Mouse (Mus musculus) liver, embryonic 14.5 days (tissue): ENCODE results near the gene Nek9. TPM values are rescaled to one million over a fixed set of nuclear protein-coding genes. Genes with fewer than 3 reads are reported as not detected.
A peak's percentile ranks its signal among the peaks of the same experiment; 100 is the strongest.

ENCODE experiments used
- ATAC-seq: fragments of 200-750 bp; cut with Nextera tagmentation; 2 replicates; pipeline ENCODE4 v1.8.0; 2017; ENCODE audit warnings: moderate number of reproducible peaks, mild to moderate bottlenecking, moderate library complexity; ENCODE audit not compliant: insufficient read depth
- DNase-seq, 3 experiments: peaks; one replicate each; pipeline ENCODE4 v3.0.0-alpha.2; 2012 to 2013; ENCODE audit warnings: low read depth in 3 of 3, low spot score in 3 of 3
- H3K27ac ChIP-seq: fragments of 300-500 bp; sonication (generic); 2 replicates; pipeline ENCODE4 v1.5.1; 2014; ENCODE audit warnings: moderate library complexity, mild to moderate bottlenecking, control low read depth, inconsistent platforms
- H3K27me3 ChIP-seq: fragments of 300-500 bp; sonication (generic); 2 replicates; pipeline ENCODE4 v1.6.1; 2014; ENCODE audit warnings: mild to moderate bottlenecking, low read length, moderate library complexity; ENCODE audit not compliant: control insufficient read depth, insufficient read depth
- H3K36me3 ChIP-seq: fragments of 300-500 bp; sonication (generic); replicated peaks from 2 replicates; pipeline ENCODE4 v1.6.1; 2014; ENCODE audit warnings: low read depth; ENCODE audit not compliant: control insufficient read depth, insufficient read depth
- H3K4me1 ChIP-seq, 2 experiments: fragments of 200-500 bp in 1 of 2; fragments of 300-500 bp in 1 of 2; sonication (generic) in 1 of 2; replicated peaks; 2 replicates each; pipeline ENCODE4 v1.6.1; 2012 to 2014; ENCODE audit warnings: antibody characterized with exemption in 1 of 2, inconsistent platforms in 1 of 2, low read length in 1 of 2; ENCODE audit not compliant: control insufficient read depth in 2 of 2, insufficient read depth in 2 of 2
- H3K4me2 ChIP-seq: fragments of 300-500 bp; sonication (generic); 2 replicates; pipeline ENCODE4 v1.6.1; 2014; ENCODE audit warnings: low read depth, mild to moderate bottlenecking, control low read depth, moderate library complexity
- H3K4me3 ChIP-seq, 2 experiments: fragments of 200-500 bp in 1 of 2; fragments of 300-500 bp in 1 of 2; sonication (generic) in 1 of 2; 2 replicates each; pipeline ENCODE4 v1.5.1; 2012 to 2014; ENCODE audit warnings: low read depth in 2 of 2, low read length in 2 of 2, mild to moderate bottlenecking in 2 of 2, control low read depth in 1 of 2, inconsistent platforms in 1 of 2, moderate library complexity in 1 of 2; ENCODE audit not compliant: insufficient read depth in 1 of 2
- H3K9ac ChIP-seq: fragments of 300-500 bp; sonication (generic); replicated peaks from 2 replicates; pipeline ENCODE4 v1.6.1; 2014; ENCODE audit warnings: mild to moderate bottlenecking, control low read depth, moderate library complexity
- H3K9me3 ChIP-seq: fragments of 300-500 bp; sonication (generic); 2 replicates; pipeline ENCODE4 v1.6.1; 2016; ENCODE audit warnings: low read length, mixed read lengths; ENCODE audit not compliant: control insufficient read depth
- CTCF ChIP-seq: IDR thresholded peaks from 2 replicates; pipeline ENCODE4 v1.5.1; 2016; ENCODE audit warnings: antibody characterized with exemption, low read depth, control low read depth
- EP300 ChIP-seq: IDR thresholded peaks from 2 replicates; pipeline ENCODE4 v1.6.1; 2016; ENCODE audit warnings: antibody characterized with exemption, low read depth
- WGBS: fragments of 180-500 bp; shearing (Covaris S2); extraction: QIAGEN DNeasy Blood & Tissue Kit; methylation state at CpG from one replicate; pipeline ENCODE4 v1.1.7; 2014; ENCODE audit not compliant: insufficient replicate concordance; 5-methylcytosine and 5-hydroxymethylcytosine counted together
- polyA plus RNA-seq, 2 experiments: library from polyadenylated mRNA; depleted of rRNA in 1 of 2; stranded (reverse) in 1 of 2; unstranded in 1 of 2; fragments of >200 nt; fragmentation: Nextera tagmentation in 1 of 2; extraction: Ambion mirVana in 1 of 2; gene quantifications; 2 replicates each; pipeline versions ENCODE4 v1.2.1 to v1.2.3; 2012 to 2014

Gene Nek9
- polyA plus RNA-seq (2012; rRNA removed) (6.6 and 8.8 TPM in 2 replicates), polyA plus RNA-seq (2014; fragmentation: Nextera tagmentation; extraction: Ambion mirVana) (4.1 and 4.4 TPM in 2 replicates)

- no peaks in the 10 kb centered on the region for H3K9me3 ChIP-seq
- TF ChIP-seq CTCF, result no peak
- TF ChIP-seq EP300, result no peak
- H3K9ac ChIP-seq, result peak within 1 kb of the TSS; percentile 80
- peak within 1 kb of the TSS; percentile 85 to 88 for H3K4me3 ChIP-seq
- peak within 1 kb of the TSS; percentile 57 for H3K27ac ChIP-seq
- peaks cover 8% of the 10 kb centered on the region for H3K36me3 ChIP-seq
- under 1% methylated on average over 36 of the region's 36 CpGs for WGBS
- ATAC-seq (peak; percentile 85), DNase-seq (peak; percentile 85 to 87 (median 85))
- H3K27me3 ChIP-seq, result no peaks in the 10 kb centered on the region
- peaks cover 15 to 20% of the 10 kb centered on the region in 2 experiments for H3K4me1 ChIP-seq
- H3K4me2 ChIP-seq, result peak within 1 kb of the TSS; percentile 86
These were observed at the start of gene Nek9 for GRCm38 (mm10) chr12:85339243-85339729. Nek9 (minus strand) TSS chr12:85339362.

GRCm38 (mm10) chr12:85385995-85386375 is 46.8 kb upstream of the Nek9 start:
- H3K36me3 ChIP-seq, result no peaks in the 10 kb centered on the region
- no peak overlapping the region for H3K4me2 ChIP-seq
- ATAC-seq (no peak), DNase-seq (no peak)
- TF ChIP-seq EP300 (no peak), CTCF (no peak)
- no peaks in the 10 kb centered on the region for H3K9me3 ChIP-seq
- H3K4me3 ChIP-seq, result no peak overlapping the region
- WGBS, result 47% methylated on average over 5 of the region's 5 CpGs
- no peak overlapping the region for H3K27ac ChIP-seq
- H3K9ac ChIP-seq, result no peak overlapping the region
- no peaks in the 10 kb centered on the region; the same call in none of the 2 replicates for H3K27me3 ChIP-seq
- peaks cover 14 to 24% of the 10 kb centered on the region in 2 experiments for H3K4me1 ChIP-seq

GRCm38 (mm10) chr12:85385329-85385994 is 46.3 kb upstream of the Nek9 start:
- H3K4me1 ChIP-seq, result peaks cover 14 to 24% of the 10 kb centered on the region in 2 experiments
- 26% methylated on average over 10 of the region's 10 CpGs for WGBS
- H3K27ac ChIP-seq, result no peak overlapping the region
- H3K4me2 ChIP-seq, result no peak overlapping the region
- no peaks in the 10 kb centered on the region; the same call in none of the 2 replicates for H3K27me3 ChIP-seq
- DNase-seq (no peak), ATAC-seq (no peak)
- H3K36me3 ChIP-seq, result no peaks in the 10 kb centered on the region
- H3K4me3 ChIP-seq, result no peak overlapping the region
- H3K9me3 ChIP-seq, result no peaks in the 10 kb centered on the region
- no peak overlapping the region for H3K9ac ChIP-seq
- TF ChIP-seq CTCF (no peak), EP300 (no peak)

- H3K27me3 ChIP-seq, result no peaks in the 10 kb centered on the region; the same call in none of the 2 replicates
- H3K27ac ChIP-seq, result no peak overlapping the region
- H3K4me1 ChIP-seq, result peaks cover 0 to 4% of the 10 kb centered on the region in 2 experiments; a peak in 2 of 4 replicates
- no peak overlapping the region for H3K9ac ChIP-seq
- no peak overlapping the region for H3K4me3 ChIP-seq
- TF ChIP-seq CTCF, result no peak
- no peak for TF ChIP-seq EP300
- no peak overlapping the region for H3K4me2 ChIP-seq
- H3K9me3 ChIP-seq, result no peaks in the 10 kb centered on the region
- no peaks in the 10 kb centered on the region for H3K36me3 ChIP-seq
- DNase-seq, result no peak
- WGBS, result 32% methylated on average over 14 of the region's 14 CpGs
- no peak for ATAC-seq
These were observed 43.9 kb upstream of the Nek9 start for GRCm38 (mm10) chr12:85382761-85383680.

- Histone ChIP-seq H3K27ac (no peak overlapping the region), H3K4me2 (no peak overlapping the region), H3K9me3 (no peaks in the 10 kb centered on the region), H3K27me3 (no peaks in the 10 kb centered on the region; the same call in 1 of the 2 replicates), H3K4me1 (peaks cover 0 to 4% of the 10 kb centered on the region in 2 experiments; a peak in 2 of 4 replicates), H3K9ac (no peak overlapping the region), H3K36me3 (no peaks in the 10 kb centered on the region), H3K4me3 (no peak overlapping the region)
- DNase-seq (no peak), ATAC-seq (no peak)
- TF ChIP-seq CTCF, result no peak
- TF ChIP-seq EP300, result no peak
- WGBS, result 73% methylated on average over 6 of the region's 6 CpGs
These were observed 42.4 kb upstream of the Nek9 start for GRCm38 (mm10) chr12:85381570-85381969.
